Mouse (Mus musculus) embryo, embryonic 10.5 days (tissue): ENCODE measurements around the gene Gmps.
A peak's percentile ranks its signal among the peaks of the same experiment; 100 is the strongest.

Experiments
- DNase-seq: peaks from one replicate; pipeline ENCODE4 v3.0.0-alpha.2; 2015; ENCODE audit warnings: low spot score

Gene Gmps

DNA sequence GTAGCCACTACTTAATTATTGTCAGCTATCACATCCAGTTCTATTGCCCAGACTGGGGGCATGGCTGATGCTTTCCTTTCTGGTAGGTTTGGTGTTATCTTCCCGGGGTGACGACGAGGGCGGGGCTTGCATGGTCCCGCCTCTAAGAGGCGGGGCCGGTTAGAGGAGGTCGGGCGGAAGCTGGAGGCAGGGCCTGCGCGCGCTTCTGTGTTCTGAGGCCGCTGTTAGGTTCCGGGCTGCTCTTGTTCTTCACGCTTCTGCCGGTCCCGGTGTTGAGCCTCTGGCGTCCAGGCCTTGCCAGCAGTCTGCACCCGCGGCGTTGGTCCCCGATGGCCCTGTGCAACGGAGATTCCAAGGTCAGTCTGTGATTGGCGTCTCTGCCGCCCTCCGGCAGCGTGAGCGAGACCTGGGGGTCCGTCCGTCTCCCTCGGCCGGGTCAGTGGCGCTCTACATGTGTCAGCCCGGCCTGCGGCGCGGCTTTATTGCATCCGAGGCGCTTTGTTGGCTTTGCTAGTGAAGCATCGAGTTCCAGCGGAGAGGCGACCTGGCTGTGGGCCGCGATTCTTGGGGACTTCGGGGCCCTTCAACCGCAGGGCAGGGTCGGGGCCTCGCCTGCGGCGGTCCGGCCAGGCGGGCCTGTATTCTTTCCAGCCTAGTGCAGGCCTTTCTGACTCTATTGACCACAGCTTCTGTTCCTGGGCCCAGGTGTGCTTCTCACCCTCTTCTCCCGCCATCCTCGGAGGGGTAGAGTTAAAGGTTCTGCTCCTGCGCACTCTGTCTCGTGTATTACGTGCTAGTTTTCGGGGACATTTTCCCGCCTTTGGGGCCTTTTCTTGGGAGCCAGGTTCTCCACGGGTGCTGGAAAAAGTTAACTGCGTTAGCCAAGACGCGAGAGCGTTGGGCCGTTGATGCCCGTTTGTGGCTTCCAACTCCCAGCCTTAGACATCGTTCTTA is at the start of gene Gmps:
TSS of gene Gmps (plus strand) at position 152 of the 954 bp plus-strand sequence.
- DNase-seq = peak; percentile 96

DNA sequence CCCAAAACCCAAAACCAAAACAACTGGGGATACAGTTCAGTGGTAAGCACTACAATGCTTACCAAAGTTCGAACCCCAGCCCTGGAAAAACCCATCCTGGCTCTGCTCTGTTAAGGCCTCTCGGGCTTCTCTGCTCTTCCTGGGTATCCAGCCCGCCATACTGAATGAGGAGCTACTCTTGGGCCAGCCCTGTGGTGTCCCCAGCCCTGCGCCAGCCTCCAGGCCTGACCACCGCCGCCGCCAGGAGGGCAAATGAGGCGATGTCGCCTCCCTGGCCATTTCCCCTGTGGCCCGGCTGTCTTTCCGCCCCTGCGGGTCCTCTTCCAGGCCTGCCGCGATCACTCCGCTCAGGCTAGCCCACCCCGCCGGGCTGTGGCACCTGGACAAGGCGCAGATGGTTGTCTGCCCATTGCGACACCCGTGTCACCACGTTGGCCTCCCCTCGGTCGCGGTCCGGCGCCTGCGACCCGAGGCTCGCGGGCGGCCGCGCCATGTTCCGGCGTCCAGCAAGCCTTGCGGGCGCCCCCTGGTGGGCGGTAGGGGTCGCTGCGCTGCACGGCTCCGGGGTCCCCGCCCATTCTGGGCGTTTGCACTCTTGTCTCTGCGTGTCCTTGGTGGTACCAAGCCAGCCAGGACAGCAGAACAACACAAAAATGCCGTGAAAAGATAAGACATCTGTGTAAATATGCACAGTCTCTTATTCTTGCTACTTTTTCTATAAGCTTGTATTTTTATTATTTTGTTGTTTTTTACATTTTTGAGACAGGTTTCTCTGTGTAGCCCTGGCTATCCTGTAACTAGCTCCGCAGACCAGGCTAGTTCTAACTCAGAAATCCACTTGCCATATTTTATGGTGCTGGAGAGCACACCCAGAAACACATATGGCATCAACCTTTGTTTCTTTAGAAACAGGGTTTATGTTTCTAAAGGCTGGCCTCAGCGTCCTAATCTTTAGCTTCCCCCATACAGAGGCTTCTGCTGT is 46.7 kb upstream of the Gmps start, which contains the start of gene E130311K13Rik:
TSS of gene E130311K13Rik (minus strand) at position 595 of the 982 bp plus-strand sequence.
- DNase-seq = peak; percentile 94

DNA sequence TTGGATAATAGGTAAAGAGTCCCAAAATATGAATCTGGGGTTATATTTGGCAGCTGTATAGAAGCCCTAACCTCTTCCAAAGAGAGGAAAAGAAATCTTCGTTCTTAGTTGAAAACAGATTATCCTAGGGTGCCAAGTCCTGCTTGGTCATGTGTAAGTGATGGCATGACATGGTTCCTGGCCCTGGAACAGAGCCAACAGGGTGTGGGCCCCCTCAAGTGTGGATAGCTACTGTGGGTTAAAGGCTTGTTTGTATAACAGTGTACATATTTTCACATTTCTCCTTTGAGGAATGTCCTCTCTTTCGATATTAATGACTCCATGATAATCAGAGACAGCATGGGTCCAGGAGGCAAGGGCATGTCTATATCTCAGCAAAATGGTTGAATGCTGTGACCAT is 37.0 kb upstream of the Gmps start:
- DNase-seq = no peak

DNA sequence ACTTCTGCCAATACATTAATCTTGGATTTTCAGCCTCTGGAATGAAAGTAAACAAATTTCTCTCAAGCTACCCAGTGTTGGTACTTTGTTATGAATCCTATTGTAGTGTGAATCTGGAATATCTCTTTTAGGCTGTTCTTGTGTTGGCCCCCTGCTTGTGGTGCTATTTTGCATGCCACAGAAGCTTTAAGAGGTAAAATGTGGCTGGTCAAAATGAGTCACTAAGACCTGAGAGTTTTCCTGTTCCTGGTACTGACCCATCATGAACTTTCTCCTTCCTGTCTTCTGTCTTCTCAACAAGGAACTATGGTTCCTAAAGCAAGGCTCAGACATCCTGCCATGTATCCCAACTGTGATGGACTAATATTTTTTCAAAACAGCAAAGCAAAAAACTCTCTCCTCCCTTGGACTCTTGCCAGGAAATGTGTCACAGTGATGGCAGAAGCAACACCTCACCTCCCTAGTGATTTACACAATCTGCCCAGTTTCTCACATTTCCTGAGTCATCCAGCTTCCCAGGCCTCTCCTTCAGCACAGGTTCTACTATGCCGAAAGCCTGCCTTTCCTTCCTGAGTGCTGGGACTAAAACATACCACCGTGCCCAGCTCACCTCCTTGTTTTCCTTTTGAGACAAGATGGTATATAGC is 34.6 kb upstream of the Gmps start:
- no peak for DNase-seq

DNA sequence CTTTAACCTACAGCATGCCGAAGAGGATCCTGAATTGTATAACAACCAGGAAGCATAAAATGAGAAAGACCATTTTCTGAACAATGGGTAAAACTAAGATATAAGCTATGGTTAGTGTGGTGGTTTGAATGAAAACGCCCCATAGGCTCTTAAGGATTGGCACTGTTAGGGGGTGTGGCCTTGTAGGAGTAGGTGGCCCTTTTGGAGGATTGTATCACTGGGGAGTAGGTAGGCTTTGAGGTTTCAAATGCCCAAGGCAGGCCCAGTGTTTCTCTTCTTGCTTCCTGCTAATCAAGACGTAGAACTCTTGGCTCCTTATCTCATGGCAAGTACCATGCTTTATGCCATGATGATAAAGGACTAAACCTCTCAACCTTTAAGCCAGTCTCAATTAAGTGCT is 26.1 kb upstream of the Gmps start:
- no peak for DNase-seq

GRCm38 (mm10) chr3:63963421-63964099 is 12.3 kb upstream of the Gmps start:
- peak; percentile 33 for DNase-seq

- peak; percentile 100 for DNase-seq
Observed at GRCm38 (mm10) chr3:63964100-63964921, 11.6 kb upstream of the Gmps start, which contains the start of gene Slc33a1. Gene Slc33a1 (minus strand): TSS chr3:63964768.

DNA sequence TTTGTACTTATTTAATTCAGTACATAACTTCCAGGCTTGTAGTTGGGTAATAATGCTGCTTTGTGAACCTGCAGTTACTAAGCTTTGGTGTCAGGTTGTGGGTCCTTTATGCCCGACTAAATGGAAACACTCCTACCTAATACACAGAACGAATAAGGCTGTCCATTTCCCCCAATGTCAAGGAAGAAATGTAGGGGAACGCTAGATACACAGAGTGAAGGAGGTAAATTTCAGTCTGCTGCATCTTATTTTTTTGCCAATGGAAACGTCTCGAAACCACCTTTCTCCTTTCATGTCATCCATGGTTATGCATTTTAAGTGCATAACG is 11.0 kb upstream of the Gmps start:
- no peak for DNase-seq

DNA sequence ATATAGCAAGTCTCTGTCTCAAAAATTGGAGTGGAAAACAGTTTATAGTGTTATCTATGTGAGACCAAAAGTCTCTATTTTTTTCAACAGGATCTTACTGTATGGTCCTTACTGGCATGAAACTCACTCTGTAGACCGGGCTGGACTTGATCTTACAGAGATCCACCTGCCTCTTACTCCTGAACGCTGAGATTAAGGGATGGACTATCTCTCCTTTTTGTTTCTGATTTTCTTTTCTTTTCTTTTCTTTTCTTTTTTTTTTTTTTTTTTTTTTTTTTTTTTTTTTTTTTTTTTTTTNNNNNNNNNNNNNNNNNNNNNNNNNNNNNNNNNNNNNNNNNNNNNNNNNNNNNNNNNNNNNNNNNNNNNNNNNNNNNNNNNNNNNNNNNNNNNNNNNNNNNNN is 10.0 kb upstream of the Gmps start:
- no peak for DNase-seq

GRCm38 (mm10) chr3:63977895-63978294 is 2.0 kb downstream of the Gmps start:
- DNase-seq = peak; percentile 12

- no peak for DNase-seq
Observed at GRCm38 (mm10) chr3:63986656-63987055, 10.8 kb downstream of the Gmps start.

GRCm38 (mm10) chr3:63988722-63989440 is 13.0 kb downstream of the Gmps start:
- no peak for DNase-seq

DNA sequence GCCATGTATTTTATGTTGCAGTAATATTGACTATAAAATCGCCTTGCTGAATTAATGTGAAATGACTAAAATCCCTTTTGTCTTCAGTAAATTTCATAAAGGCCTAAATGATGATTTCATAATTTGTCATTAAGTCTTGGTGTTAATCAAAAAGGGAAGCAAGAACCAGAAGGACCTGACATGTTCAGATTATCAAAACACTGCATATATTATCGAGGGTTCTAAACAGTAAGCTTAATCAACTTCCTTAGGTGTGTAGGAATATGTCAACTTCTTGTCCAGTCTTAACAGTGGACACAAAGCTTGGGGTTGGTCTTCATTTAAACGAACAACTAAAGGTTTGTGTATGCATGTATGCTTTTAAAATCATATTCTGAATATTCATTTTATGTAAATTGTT is 45.5 kb downstream of the Gmps start:
- no peak for DNase-seq

DNA sequence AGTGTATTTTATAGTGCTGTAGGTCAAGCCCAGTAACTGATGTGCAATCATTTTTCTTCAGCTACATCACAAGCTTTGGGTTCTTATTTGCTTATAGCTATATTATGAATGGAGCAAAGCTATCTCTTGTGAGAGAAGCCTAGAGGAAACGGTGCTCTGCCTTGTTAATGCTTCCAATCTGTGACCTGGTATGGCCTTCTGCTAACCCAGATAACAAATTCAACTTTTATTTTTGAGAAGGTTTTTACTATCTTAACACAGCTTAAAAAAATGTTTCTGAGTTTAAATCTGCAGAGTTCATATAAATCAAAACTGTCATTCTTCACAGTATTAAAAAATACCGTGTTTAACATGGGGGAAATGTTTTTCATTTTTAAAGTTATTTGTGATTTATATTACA is 46.0 kb downstream of the Gmps start:
- DNase-seq = no peak

DNA sequence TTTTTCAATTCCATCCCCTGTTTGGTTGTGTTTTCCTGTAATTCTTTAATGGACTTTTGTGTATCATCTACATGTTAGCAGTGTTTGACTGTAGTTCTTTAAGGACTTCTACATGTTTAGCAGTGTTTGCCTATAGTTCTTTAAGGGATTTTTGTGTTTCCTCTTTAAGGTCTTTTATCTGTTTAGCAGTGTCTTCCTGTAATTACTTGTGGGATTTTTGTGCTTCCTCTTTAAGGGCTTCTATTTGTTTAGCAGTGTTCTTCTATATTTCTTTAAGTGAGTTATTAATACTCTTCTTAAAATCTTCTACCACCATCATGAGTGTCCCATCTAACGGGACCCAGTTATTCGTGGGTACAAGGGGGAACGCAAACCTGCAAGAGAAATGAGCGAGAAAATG is 53.9 kb downstream of the Gmps start:
- DNase-seq = no peak

DNA sequence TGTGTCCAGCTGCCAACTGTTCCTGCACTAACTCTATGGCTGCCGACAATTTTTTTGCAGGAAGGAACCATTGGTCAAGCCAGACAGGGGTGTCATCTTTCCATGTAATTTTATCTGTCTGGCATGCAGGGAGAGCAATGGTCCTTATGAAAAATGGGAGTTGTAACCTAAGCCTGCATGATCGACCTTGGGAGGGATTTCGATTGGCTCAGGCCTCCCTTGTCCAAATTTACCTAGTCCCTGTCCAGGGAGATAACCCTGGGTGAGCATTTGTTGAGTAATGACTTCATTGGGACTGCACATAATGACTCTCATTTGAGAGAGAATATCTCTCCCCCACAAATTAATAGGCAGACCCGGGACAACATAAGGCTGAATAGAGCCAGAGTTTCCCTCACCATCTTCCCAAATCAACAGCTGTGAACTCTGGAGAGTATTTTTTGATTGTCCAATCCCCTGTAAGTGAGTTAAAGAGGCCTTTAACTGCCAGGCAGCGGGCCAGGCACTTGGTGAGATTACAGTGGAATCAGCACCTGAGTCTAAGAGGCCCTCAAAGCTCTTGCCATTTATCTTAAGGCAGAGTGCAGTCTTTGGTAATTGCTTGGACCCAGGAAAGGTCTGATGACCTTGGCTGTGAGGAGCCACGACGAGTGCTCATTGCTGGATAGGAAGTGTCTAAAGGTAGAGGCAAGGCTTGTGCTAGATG is 62.4 kb downstream of the Gmps start:
- DNase-seq = no peak

- peak; percentile 96 for DNase-seq
Observed at GRCm38 (mm10) chr3:64039818-64040784, 64.2 kb downstream of the Gmps start.
